Mouse (Mus musculus): ENCODE measurements around the gene Otof.

GRCm38 (mm10) chr5:30483533-30483932, 21.8 kb upstream of the Otof start:
- no peak for TF ChIP-seq POLR2A (IDR thresholded peaks at IDR 0.05; ENCODE audit: low read depth, low read length)
- TF ChIP-seq CTCF (conservative IDR thresholded peaks at IDR 0.05; ENCODE audit: insufficient read depth, insufficient read length, low read depth, low read length) = no peak
